Mouse (Mus musculus): Measurements from ENCODE around the gene Atxn7.

DNA sequence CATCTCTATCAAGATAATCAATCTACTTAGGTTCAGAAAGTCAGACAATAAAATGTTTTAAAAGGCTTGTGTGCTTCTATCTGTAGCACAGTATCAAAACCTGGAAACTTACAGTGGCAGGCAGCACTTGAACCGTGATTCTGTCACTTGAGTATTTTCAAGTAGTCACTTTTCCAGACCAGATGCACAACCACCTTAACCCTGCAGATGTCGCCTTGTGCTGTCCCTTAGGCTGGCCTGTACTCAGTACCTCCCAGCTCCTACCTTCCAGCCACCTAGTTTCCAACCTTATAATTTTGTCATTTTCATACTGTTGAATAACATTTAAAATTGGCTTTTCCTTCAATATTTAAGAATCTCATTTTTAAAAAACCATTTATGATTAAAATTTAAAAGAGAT, 20.9 kb downstream of the Atxn7 start:
- TF ChIP-seq CTCF (IDR thresholded peaks at IDR 0.05; ENCODE audit: borderline replicate concordance, insufficient read depth, low read depth, low read length): no peak
- TF ChIP-seq POLR2A (IDR thresholded peaks at IDR 0.05; ENCODE audit: borderline replicate concordance, insufficient read depth, low read length): no peak
